Mouse (Mus musculus) neural tube, embryonic 14.5 days (tissue): ENCODE results near the gene Spata18. TPM values are rescaled to one million over a fixed set of nuclear protein-coding genes. Genes with fewer than 3 reads are reported as not detected.

Experiments used
- ATAC-seq: fragments of 200-750 bp; cut with Nextera tagmentation; 2 replicates; pipeline ENCODE4 v1.8.0; 2017; ENCODE audit warnings: low read depth, mild to moderate bottlenecking, moderate TSS enrichment, moderate library complexity
- H3K27ac ChIP-seq: fragments of 300-500 bp; sonication (generic); 2 replicates; pipeline ENCODE4 v1.5.1; 2014; ENCODE audit warnings: low read depth, mild to moderate bottlenecking, control low read depth, low read length, moderate library complexity, mixed read lengths
- H3K27me3 ChIP-seq: fragments of 300-500 bp; sonication (generic); 2 replicates; pipeline ENCODE4 v1.6.1; 2014; ENCODE audit warnings: low read length; ENCODE audit not compliant: control insufficient read depth, insufficient read depth
- H3K36me3 ChIP-seq: fragments of 300-500 bp; sonication (generic); 2 replicates; pipeline ENCODE4 v1.6.1; 2014; ENCODE audit warnings: low read length, mixed read lengths; ENCODE audit not compliant: control insufficient read depth, insufficient read depth
- H3K4me1 ChIP-seq: fragments of 300-500 bp; sonication (generic); 2 replicates; pipeline ENCODE4 v1.6.1; 2014; ENCODE audit warnings: low read length; ENCODE audit not compliant: control insufficient read depth, insufficient read depth
- H3K4me2 ChIP-seq: fragments of 300-500 bp; sonication (generic); 2 replicates; pipeline ENCODE4 v1.6.1; 2014; ENCODE audit warnings: mild to moderate bottlenecking, low read depth, low read length, control low read depth
- H3K4me3 ChIP-seq: fragments of 300-500 bp; sonication (generic); 2 replicates; pipeline ENCODE4 v1.5.1; 2014; ENCODE audit warnings: low read depth, low read length, control low read depth, mixed read lengths
- H3K9ac ChIP-seq: fragments of 300-500 bp; sonication (generic); replicated peaks from 2 replicates; pipeline ENCODE4 v1.6.1; 2014; ENCODE audit warnings: low read depth, mild to moderate bottlenecking, control low read depth, low read length, mixed read lengths
- H3K9me3 ChIP-seq: fragments of 300-500 bp; sonication (generic); 2 replicates; pipeline ENCODE4 v1.6.1; 2016; ENCODE audit warnings: low read length; ENCODE audit not compliant: control insufficient read depth
- WGBS: fragments of 180-500 bp; shearing (Covaris S2); extraction: QIAGEN DNeasy Blood & Tissue Kit; methylation state at CpG from one replicate; pipeline ENCODE4 v1.1.7; 2014; 5-methylcytosine and 5-hydroxymethylcytosine counted together
- polyA plus RNA-seq: library from polyadenylated mRNA; unstranded; fragments of >200 nt; fragmentation: Nextera tagmentation; extraction: Ambion mirVana; gene quantifications from 2 replicates; pipeline ENCODE4 v1.2.1, GENCODE M21; 2014

The Spata18 gene
- polyA plus RNA-seq, 1 experiment from 2014 or later, result 0.24 TPM

GRCm38 (mm10) chr5:73725981-73726380, 74.8 kb downstream of the Spata18 start:
- 95% methylated on average over 4 of the region's 4 CpGs for WGBS
- H3K9me3 ChIP-seq, result no peaks in the 10 kb centered on the region
- H3K27me3 ChIP-seq, result no peaks in the 10 kb centered on the region
- no peak for ATAC-seq
- H3K27ac ChIP-seq, result no peak overlapping the region
- H3K4me2 ChIP-seq, result no peak overlapping the region
- H3K4me3 ChIP-seq, result no peak overlapping the region
- no peaks in the 10 kb centered on the region for H3K4me1 ChIP-seq
- no peaks in the 10 kb centered on the region for H3K36me3 ChIP-seq
- no peak overlapping the region for H3K9ac ChIP-seq

GRCm38 (mm10) chr5:73728651-73729050, 77.5 kb downstream of the Spata18 start:
- H3K9me3 ChIP-seq, result no peaks in the 10 kb centered on the region
- no peak overlapping the region for H3K27ac ChIP-seq
- H3K4me2 ChIP-seq, result no peak overlapping the region
- H3K9ac ChIP-seq, result no peak overlapping the region
- no peak for ATAC-seq
- H3K4me1 ChIP-seq, result no peaks in the 10 kb centered on the region
- H3K4me3 ChIP-seq, result no peak overlapping the region
- no peaks in the 10 kb centered on the region for H3K36me3 ChIP-seq
- no peaks in the 10 kb centered on the region for H3K27me3 ChIP-seq
- WGBS, result 85% methylated on average over 7 of the region's 7 CpGs

Other genes with a start within 250 kb of the Spata18 start
- 0.55 and 0.88 TPM in 2 replicates for gene Cwh43, start 245.3 kb upstream of the Spata18 start, polyA plus RNA-seq
- 60.5 and 66.5 TPM in 2 replicates for gene Dcun1d4, start 170.4 kb upstream of the Spata18 start, polyA plus RNA-seq
- not detected in 2 replicates for gene Lrrc66, start 18.9 kb upstream of the Spata18 start, polyA plus RNA-seq
- gene Sgcb, start 3.6 kb upstream of the Spata18 start, polyA plus RNA-seq, result 53.8 and 57.2 TPM in 2 replicates